Mouse (Mus musculus): ENCODE results near the gene Iqgap2.

GRCm38 (mm10) chr13:95618859-95619258 is 272.9 kb downstream of the Iqgap2 start:
- TF ChIP-seq CTCF (conservative IDR thresholded peaks at IDR 0.05 in 1 of 2, IDR thresholded peaks at IDR 0.05 in 1 of 2; ENCODE audit: low read depth in 2 of 2, low read length in 2 of 2) = no peak
- TF ChIP-seq SMC3 (IDR thresholded peaks at IDR 0.05; ENCODE audit: low read depth, low read length) = no peak
